Mouse (Mus musculus): Measurements from ENCODE around the gene Pkn3.

DNA sequence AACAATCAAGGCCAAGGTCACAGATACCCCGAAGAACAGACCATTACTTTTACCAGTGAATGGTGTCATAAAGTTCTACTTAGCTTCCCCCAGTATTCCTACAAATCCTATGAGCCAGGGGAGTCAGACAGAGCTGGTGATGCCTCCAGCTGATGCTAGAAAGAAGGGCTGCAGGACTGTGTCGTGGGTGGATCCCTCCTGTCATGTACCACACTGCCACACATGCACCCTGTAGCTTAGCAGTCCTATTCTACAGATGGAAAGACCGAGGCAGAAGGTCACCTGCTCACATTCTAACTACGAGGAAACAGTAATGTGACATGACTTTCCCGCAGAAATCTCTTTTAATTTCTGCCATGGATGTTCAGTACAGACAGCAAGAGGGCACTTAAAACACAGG is 45.3 kb downstream of the Pkn3 start:
- TF ChIP-seq SRF (IDR thresholded peaks at IDR 0.05; ENCODE audit: control insufficient read depth, insufficient read length, low read depth) (no peak), MAX (IDR thresholded peaks at IDR 0.05; ENCODE audit: low read depth) (no peak), POLR2A (IDR thresholded peaks at IDR 0.05; ENCODE audit: insufficient read length, low read depth) (no peak), TCF3 (IDR thresholded peaks at IDR 0.05; ENCODE audit: insufficient read length, low read depth) (no peak), E2F4 (IDR thresholded peaks at IDR 0.05; ENCODE audit: insufficient read depth) (no peak), MYOD1 (IDR thresholded peaks at IDR 0.05; ENCODE audit: control insufficient read depth in 1 of 3, insufficient read length in 2 of 3, low read depth in 2 of 3) (no peak), USF1 (IDR thresholded peaks at IDR 0.05; ENCODE audit: low read depth) (no peak), TCF12 (IDR thresholded peaks at IDR 0.05; ENCODE audit: insufficient read depth, poor library complexity, severe bottlenecking) (no peak), REST (IDR thresholded peaks at IDR 0.05; ENCODE audit: insufficient read depth, insufficient read length) (no peak), CEBPB (IDR thresholded peaks at IDR 0.05; ENCODE audit: insufficient read depth, poor library complexity, severe bottlenecking) (no peak), POLR2AphosphoS2 (IDR thresholded peaks at IDR 0.05; ENCODE audit: insufficient read length, low read depth) (no peak)
